Mouse (Mus musculus) neural tube, embryonic 13.5 days (tissue): ENCODE measurements at regions not wholly inside any gene's neighbourhood (a gene's known extent, or its start where the extent isn't known, plus 50 kb on each side); places are given as distances from the start of the nearest gene placed in this dataset.
A peak's percentile ranks its signal among the peaks of the same experiment; 100 is the strongest.
"Not testable (repeated sequence)": the region's sequence is repeated elsewhere in the genome, so short reads cannot be mapped to it uniquely, and the experiment has no call there.

ENCODE experiments used
- ATAC-seq: fragments of 200-750 bp; cut with Nextera tagmentation; 2 replicates; pipeline ENCODE4 v1.8.0; 2017; ENCODE audit warnings: low read depth, mild to moderate bottlenecking, moderate TSS enrichment, moderate library complexity
- H3K27ac ChIP-seq: fragments of 300-500 bp; sonication (generic); replicated peaks from 2 replicates; pipeline ENCODE4 v1.5.1; 2015; ENCODE audit warnings: moderate library complexity, mild to moderate bottlenecking, inconsistent platforms
- H3K27me3 ChIP-seq: fragments of 300-500 bp; sonication (generic); 2 replicates; pipeline ENCODE4 v1.6.1; 2015; ENCODE audit warnings: mild to moderate bottlenecking, inconsistent platforms
- H3K36me3 ChIP-seq: fragments of 300-500 bp; sonication (generic); 2 replicates; pipeline ENCODE4 v1.6.1; 2015; ENCODE audit warnings: mild to moderate bottlenecking, inconsistent platforms
- H3K4me1 ChIP-seq: fragments of 300-500 bp; sonication (generic); replicated peaks from 2 replicates; pipeline ENCODE4 v1.6.1; 2015; ENCODE audit warnings: inconsistent platforms
- H3K4me2 ChIP-seq: fragments of 300-500 bp; sonication (generic); 2 replicates; pipeline ENCODE4 v1.6.1; 2015; ENCODE audit warnings: inconsistent platforms, mild to moderate bottlenecking, moderate library complexity
- H3K4me3 ChIP-seq: fragments of 300-500 bp; sonication (generic); 2 replicates; pipeline ENCODE4 v1.5.1; 2015; ENCODE audit warnings: mild to moderate bottlenecking, inconsistent platforms
- H3K9ac ChIP-seq: fragments of 300-500 bp; sonication (generic); 2 replicates; pipeline ENCODE4 v1.6.1; 2015; ENCODE audit warnings: moderate library complexity, mild to moderate bottlenecking, inconsistent platforms
- H3K9me3 ChIP-seq: fragments of 300-500 bp; sonication (generic); 2 replicates; pipeline ENCODE4 v1.6.1; 2016; ENCODE audit warnings: inconsistent platforms
- WGBS: fragments of 180-500 bp; shearing (Covaris S2); methylation state at CpG from one replicate; pipeline ENCODE4 v1.1.7; 2015; 5-methylcytosine and 5-hydroxymethylcytosine counted together

DNA sequence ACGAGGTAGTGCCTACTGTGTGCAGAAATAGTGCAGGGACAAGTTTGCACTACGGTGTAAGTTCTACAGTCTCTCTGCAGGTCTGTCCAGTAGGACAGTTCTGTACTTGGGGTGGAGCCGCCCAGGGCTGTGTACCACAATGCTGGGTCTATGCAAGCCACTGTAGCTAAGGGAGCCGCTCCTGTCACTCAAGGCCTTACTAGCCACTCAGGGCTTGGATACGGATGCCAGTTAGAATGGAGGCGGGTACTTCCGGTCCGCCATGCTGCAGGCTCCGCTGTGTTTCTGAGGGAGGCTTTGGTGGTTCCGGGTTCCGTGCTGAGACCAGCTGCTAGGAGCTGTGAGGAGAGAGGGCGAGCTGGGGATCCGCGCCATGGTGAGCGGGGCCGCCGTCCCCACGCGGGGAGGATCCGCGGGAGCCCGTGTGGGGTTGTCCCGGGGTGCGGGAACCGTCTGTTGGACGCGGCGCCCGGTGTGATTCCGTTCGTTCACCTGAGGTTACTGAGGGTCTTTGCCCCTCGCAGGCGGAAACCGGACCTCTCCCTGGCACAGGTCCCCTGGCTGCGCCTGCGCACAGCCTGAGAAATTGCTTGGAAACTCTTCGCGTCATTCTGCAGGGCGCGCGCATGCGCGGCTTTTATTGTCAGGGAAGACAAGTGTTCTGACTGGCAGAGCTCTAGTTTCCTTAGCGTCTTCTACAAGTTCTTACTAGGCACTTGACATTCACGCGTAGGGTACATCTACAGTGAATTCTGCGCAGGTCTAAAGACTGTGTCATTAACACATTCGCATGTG is 51.0 kb upstream of the Zfp873 start:
- not testable (repeated sequence) for H3K4me1 ChIP-seq, H3K27ac ChIP-seq, H3K27me3 ChIP-seq
- Histone ChIP-seq H3K9ac (peak overlapping the region; percentile 38; the same call in 1 of the 2 replicates), H3K4me2 (peak overlapping the region; percentile 54), H3K4me3 (peak overlapping the region; percentile 39), H3K36me3 (peaks cover 21% of the 10 kb centered on the region), H3K9me3 (peaks cover 15% of the 10 kb centered on the region)
- peak; percentile 100 for ATAC-seq
- WGBS = under 1% methylated on average over 13 of the region's 48 CpGs
